Mouse (Mus musculus) heart, embryonic 15.5 days (tissue): ENCODE measurements around the gene Rph3al. TPM values are rescaled to one million over a fixed set of nuclear protein-coding genes. Genes with fewer than 3 reads are reported as not detected.

Experiments
- ATAC-seq: fragments of 200-750 bp; cut with Nextera tagmentation; replicated peaks from 2 replicates; pipeline ENCODE4 v1.8.0; 2017; ENCODE audit warnings: low read depth, moderate TSS enrichment; ENCODE audit not compliant: insufficient number of reproducible peaks, insufficient read depth, low FRiP score
- H3K27ac ChIP-seq: fragments of 300-500 bp; sonication (generic); 2 replicates; pipeline ENCODE4 v1.5.1; 2015; ENCODE audit warnings: mild to moderate bottlenecking, inconsistent platforms
- H3K27me3 ChIP-seq: fragments of 300-500 bp; sonication (generic); 2 replicates; pipeline ENCODE4 v1.6.1; 2015; ENCODE audit warnings: inconsistent platforms
- H3K36me3 ChIP-seq: fragments of 300-500 bp; sonication (generic); 2 replicates; pipeline ENCODE4 v1.6.1; 2015; ENCODE audit warnings: mild to moderate bottlenecking, inconsistent platforms
- H3K4me1 ChIP-seq: fragments of 300-500 bp; sonication (generic); replicated peaks from 2 replicates; pipeline ENCODE4 v1.6.1; 2015; ENCODE audit warnings: inconsistent platforms
- H3K4me2 ChIP-seq: fragments of 300-500 bp; sonication (generic); 2 replicates; pipeline ENCODE4 v1.6.1; 2015; ENCODE audit warnings: inconsistent platforms, mild to moderate bottlenecking, moderate library complexity
- H3K4me3 ChIP-seq: fragments of 300-500 bp; sonication (generic); 2 replicates; pipeline ENCODE4 v1.5.1; 2015; ENCODE audit warnings: mild to moderate bottlenecking, inconsistent platforms
- H3K9ac ChIP-seq: fragments of 300-500 bp; sonication (generic); 2 replicates; pipeline ENCODE4 v1.6.1; 2015; ENCODE audit warnings: mild to moderate bottlenecking, inconsistent platforms
- H3K9me3 ChIP-seq: fragments of 300-500 bp; sonication (generic); replicated peaks from 2 replicates; pipeline ENCODE4 v1.6.1; 2016; ENCODE audit warnings: inconsistent platforms
- WGBS: fragments of 180-500 bp; shearing (Covaris S2); methylation state at CpG from one replicate; pipeline ENCODE4 v1.1.7; 2015; ENCODE audit warnings: mixed read lengths; 5-methylcytosine and 5-hydroxymethylcytosine counted together
- polyA plus RNA-seq: library from polyadenylated mRNA; unstranded; fragments of >200 nt; fragmentation: Nextera tagmentation; extraction: Ambion mirVana; gene quantifications from 2 replicates; pipeline ENCODE4 v1.2.1, GENCODE M21; 2015

Gene Rph3al
- polyA plus RNA-seq, 1 experiment from 2014 or later = 5.2 TPM

- Histone ChIP-seq H3K27ac (no peak overlapping the region), H3K27me3 (no peaks in the 10 kb centered on the region), H3K4me2 (no peak overlapping the region), H3K9me3 (no peaks in the 10 kb centered on the region), H3K9ac (no peak overlapping the region), H3K4me1 (no peaks in the 10 kb centered on the region), H3K4me3 (no peak overlapping the region), H3K36me3 (no peaks in the 10 kb centered on the region)
- 19% methylated on average over 6 of the region's 6 CpGs for WGBS
- ATAC-seq = peak; percentile 66; the same call in 1 of the 2 replicates
Measured at GRCm38 (mm10) chr11:75781919-75782318, 156.3 kb downstream of the Rph3al start.

Other genes starting within 250 kb of the Rph3al start
- 611 and 667 TPM in 2 replicates for gene Ywhae, start 205.6 kb downstream of the Rph3al start, polyA plus RNA-seq
- 0.13 and 0.51 TPM in 2 replicates for gene Doc2b, start 142.4 kb downstream of the Rph3al start, polyA plus RNA-seq
- gene 1700016K19Rik, start 61.5 kb upstream of the Rph3al start, polyA plus RNA-seq = 0.18 and 0.56 TPM in 2 replicates
- gene Rflnb, start 89.4 kb upstream of the Rph3al start, polyA plus RNA-seq = 12.7 and 17.0 TPM in 2 replicates
- gene Vps53, start 241.2 kb upstream of the Rph3al start, polyA plus RNA-seq = 26.0 and 31.6 TPM in 2 replicates
- 19.9 and 24.0 TPM in 2 replicates for gene Fam57a, start 241.2 kb upstream of the Rph3al start, polyA plus RNA-seq